Mouse (Mus musculus): ENCODE data around the gene Kmt2d.

DNA sequence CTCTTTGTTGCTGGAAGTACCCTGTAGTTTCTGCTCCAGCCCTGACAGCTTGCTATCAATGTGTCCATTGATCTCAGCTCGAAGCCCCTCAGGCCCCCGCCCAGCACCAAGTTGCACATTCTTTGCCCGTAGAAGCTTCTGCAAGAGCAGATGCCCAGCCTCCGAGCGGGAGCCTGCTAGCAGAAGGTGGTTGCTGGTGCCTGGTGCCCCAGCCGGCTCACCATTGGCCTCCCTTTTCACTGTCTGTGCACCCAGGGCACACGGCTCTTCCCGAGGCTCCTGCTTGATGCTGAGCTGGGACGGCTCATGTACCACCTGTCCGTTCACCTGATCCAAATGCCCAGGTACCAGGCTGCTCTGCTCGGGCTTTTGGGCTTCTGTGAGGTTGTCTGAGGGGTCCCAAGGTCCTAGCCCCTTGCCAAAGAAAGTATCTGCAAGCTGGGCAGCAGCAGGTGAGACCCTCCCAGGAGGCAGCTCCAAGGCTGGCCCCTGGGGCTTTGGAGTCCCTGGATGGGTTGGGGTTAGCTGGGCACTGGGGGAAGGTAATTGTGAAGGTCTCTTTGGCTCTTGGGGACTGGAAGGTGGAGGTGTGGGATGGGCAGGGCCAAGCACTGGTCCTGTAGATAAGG is 27.3 kb downstream of the Kmt2d start:
- no peak for TF ChIP-seq CTCF (conservative IDR thresholded peaks at IDR 0.05 in 1 of 2, IDR thresholded peaks at IDR 0.05 in 1 of 2; ENCODE audit: low read depth in 2 of 2, low read length in 2 of 2)
- no peak for TF ChIP-seq NELFE (IDR thresholded peaks at IDR 0.05; ENCODE audit: low read depth, low read length)
- TF ChIP-seq POLR2A (IDR thresholded peaks at IDR 0.05; ENCODE audit: low read depth, low read length): no peak
- no peak for TF ChIP-seq ETS1 (conservative IDR thresholded peaks at IDR 0.05; ENCODE audit: low read depth, low read length)
- TF ChIP-seq MEF2A (IDR thresholded peaks at IDR 0.05; ENCODE audit: borderline replicate concordance, low read depth, low read length): no peak
